Mouse (Mus musculus): Measurements from ENCODE around the gene Psmd13. TPM values are rescaled to one million over a fixed set of nuclear protein-coding genes. Genes with fewer than 3 reads are reported as not detected.

Gene Psmd13
- polyA plus RNA-seq, 1 experiment from 2014 or later, result 254 TPM

Other genes with a start within 250 kb of the Psmd13 start
- not detected in 2 replicates for gene Olfr53, start 235.5 kb upstream of the Psmd13 start, polyA plus RNA-seq (2015; fragmentation: Nextera tagmentation; extraction: Ambion mirVana)
- 0.01 TPM in 2 replicates for gene Olfr539, start 222.0 kb upstream of the Psmd13 start, polyA plus RNA-seq (2015; fragmentation: Nextera tagmentation; extraction: Ambion mirVana)
- not detected in 2 replicates for gene Olfr45, start 200.0 kb upstream of the Psmd13 start, polyA plus RNA-seq (2015; fragmentation: Nextera tagmentation; extraction: Ambion mirVana)
- gene Olfr541, start 184.7 kb upstream of the Psmd13 start, polyA plus RNA-seq (2015; fragmentation: Nextera tagmentation; extraction: Ambion mirVana), result not detected in 2 replicates
- not detected in 2 replicates for gene Cyp2e1, start 118.2 kb upstream of the Psmd13 start, polyA plus RNA-seq (2015; fragmentation: Nextera tagmentation; extraction: Ambion mirVana)
- 0.47 and 0.73 TPM in 2 replicates for gene Syce1, start 94.1 kb upstream of the Psmd13 start, polyA plus RNA-seq (2015; fragmentation: Nextera tagmentation; extraction: Ambion mirVana)
- 29.4 and 33.1 TPM in 2 replicates for gene Zfp941, start 59.8 kb upstream of the Psmd13 start, polyA plus RNA-seq (2015; fragmentation: Nextera tagmentation; extraction: Ambion mirVana)
- 0.23 and 0.46 TPM in 2 replicates for gene Urah, start 47.0 kb upstream of the Psmd13 start, polyA plus RNA-seq (2015; fragmentation: Nextera tagmentation; extraction: Ambion mirVana)
- not detected in 2 replicates for gene Scgb1c1, start 36.4 kb upstream of the Psmd13 start, polyA plus RNA-seq (2015; fragmentation: Nextera tagmentation; extraction: Ambion mirVana)
- not detected in 2 replicates for gene Odf3, start 34.2 kb upstream of the Psmd13 start, polyA plus RNA-seq (2015; fragmentation: Nextera tagmentation; extraction: Ambion mirVana)
- gene Gm45785, start 25.6 kb upstream of the Psmd13 start, polyA plus RNA-seq (2015; fragmentation: Nextera tagmentation; extraction: Ambion mirVana), result not detected in 2 replicates
- 91.9 and 94.8 TPM in 2 replicates for gene Ric8a, start 25.0 kb upstream of the Psmd13 start, polyA plus RNA-seq (2015; fragmentation: Nextera tagmentation; extraction: Ambion mirVana)
- gene Bet1l, start 24.4 kb upstream of the Psmd13 start, polyA plus RNA-seq (2015; fragmentation: Nextera tagmentation; extraction: Ambion mirVana), result 45.8 and 49.1 TPM in 2 replicates
- 61.9 and 67.8 TPM in 2 replicates for gene Sirt3, start 341 bp downstream of the Psmd13 start, polyA plus RNA-seq (2015; fragmentation: Nextera tagmentation; extraction: Ambion mirVana)
- gene Cox8b, start 18.5 kb downstream of the Psmd13 start, polyA plus RNA-seq (2015; fragmentation: Nextera tagmentation; extraction: Ambion mirVana), result 1.5 and 4.8 TPM in 2 replicates
- gene Nlrp6, start 38.9 kb downstream of the Psmd13 start, polyA plus RNA-seq (2015; fragmentation: Nextera tagmentation; extraction: Ambion mirVana), result 0.67 and 5.6 TPM in 2 replicates
- gene Pgghg, start 59.4 kb downstream of the Psmd13 start, polyA plus RNA-seq (2015; fragmentation: Nextera tagmentation; extraction: Ambion mirVana), result 6.3 and 10.2 TPM in 2 replicates
- gene Ifitm5, start 68.3 kb downstream of the Psmd13 start, polyA plus RNA-seq (2015; fragmentation: Nextera tagmentation; extraction: Ambion mirVana), result 3.0 and 4.5 TPM in 2 replicates
- not detected in 2 replicates for gene Gm45717, start 74.0 kb downstream of the Psmd13 start, polyA plus RNA-seq (2015; fragmentation: Nextera tagmentation; extraction: Ambion mirVana)
- 197 and 409 TPM in 2 replicates for gene Ifitm2, start 74.0 kb downstream of the Psmd13 start, polyA plus RNA-seq (2015; fragmentation: Nextera tagmentation; extraction: Ambion mirVana)
- 20.6 and 115 TPM in 2 replicates for gene Ifitm1, start 85.3 kb downstream of the Psmd13 start, polyA plus RNA-seq (2015; fragmentation: Nextera tagmentation; extraction: Ambion mirVana)
- gene Ifitm3, start 128.8 kb downstream of the Psmd13 start, polyA plus RNA-seq (2015; fragmentation: Nextera tagmentation; extraction: Ambion mirVana), result 50.1 and 243 TPM in 2 replicates
- gene Ifitm6, start 136.0 kb downstream of the Psmd13 start, polyA plus RNA-seq (2015; fragmentation: Nextera tagmentation; extraction: Ambion mirVana), result 1.7 and 1.8 TPM in 2 replicates
- gene Gm17387, start 147.2 kb downstream of the Psmd13 start, polyA plus RNA-seq (2015; fragmentation: Nextera tagmentation; extraction: Ambion mirVana), result not detected in 2 replicates
- 39.3 and 51.2 TPM in 2 replicates for gene B4galnt4, start 179.1 kb downstream of the Psmd13 start, polyA plus RNA-seq (2015; fragmentation: Nextera tagmentation; extraction: Ambion mirVana)
- 0.18 and 8.4 TPM in 2 replicates for gene Pkp3, start 196.2 kb downstream of the Psmd13 start, polyA plus RNA-seq (2015; fragmentation: Nextera tagmentation; extraction: Ambion mirVana)
- 3.3 and 7.8 TPM in 2 replicates for gene Sigirr, start 218.6 kb downstream of the Psmd13 start, polyA plus RNA-seq (2015; fragmentation: Nextera tagmentation; extraction: Ambion mirVana)
- 0.60 and 1.4 TPM in 2 replicates for gene Ano9, start 235.8 kb downstream of the Psmd13 start, polyA plus RNA-seq (2015; fragmentation: Nextera tagmentation; extraction: Ambion mirVana)
- 83.2 and 86.7 TPM in 2 replicates for gene Ptdss2, start 240.4 kb downstream of the Psmd13 start, polyA plus RNA-seq (2015; fragmentation: Nextera tagmentation; extraction: Ambion mirVana)